Mouse (Mus musculus) 3T3-L1 (cell line): Measurements from ENCODE around the gene Kpna1.
A peak's percentile ranks its signal among the peaks of the same experiment; 100 is the strongest.
"Not testable (repeated sequence)": the region's sequence is repeated elsewhere in the genome, so short reads cannot be mapped to it uniquely, and the experiment has no call there.

Experiments used
- DNase-seq: peaks from one replicate; pipeline ENCODE4 v3.0.0-alpha.2; 2015; ENCODE audit warnings: low read depth, low spot score

The Kpna1 gene

DNA sequence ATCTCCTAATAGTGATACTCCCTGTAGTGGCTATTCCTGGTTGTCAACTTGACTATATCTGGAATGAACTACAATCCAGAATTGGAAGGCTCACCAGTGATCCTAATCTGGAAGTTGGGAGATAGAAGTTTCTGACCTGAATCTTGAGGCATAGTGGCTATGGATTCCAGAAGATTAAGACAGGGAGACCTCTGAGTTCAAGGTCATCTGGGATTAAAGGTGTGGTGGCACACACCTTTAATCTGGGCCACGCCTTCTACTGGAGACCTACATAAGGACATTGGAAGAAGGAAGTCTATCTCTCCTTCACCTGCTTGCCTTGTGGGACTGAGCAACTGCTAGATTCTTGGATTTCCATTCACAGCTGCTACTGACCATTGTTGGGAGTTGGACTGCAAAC lies at the start of gene Kpna1:
TSS of gene Kpna1 (plus strand) at position 301 of the 400 bp plus-strand sequence.
- not testable (repeated sequence) for DNase-seq

DNA sequence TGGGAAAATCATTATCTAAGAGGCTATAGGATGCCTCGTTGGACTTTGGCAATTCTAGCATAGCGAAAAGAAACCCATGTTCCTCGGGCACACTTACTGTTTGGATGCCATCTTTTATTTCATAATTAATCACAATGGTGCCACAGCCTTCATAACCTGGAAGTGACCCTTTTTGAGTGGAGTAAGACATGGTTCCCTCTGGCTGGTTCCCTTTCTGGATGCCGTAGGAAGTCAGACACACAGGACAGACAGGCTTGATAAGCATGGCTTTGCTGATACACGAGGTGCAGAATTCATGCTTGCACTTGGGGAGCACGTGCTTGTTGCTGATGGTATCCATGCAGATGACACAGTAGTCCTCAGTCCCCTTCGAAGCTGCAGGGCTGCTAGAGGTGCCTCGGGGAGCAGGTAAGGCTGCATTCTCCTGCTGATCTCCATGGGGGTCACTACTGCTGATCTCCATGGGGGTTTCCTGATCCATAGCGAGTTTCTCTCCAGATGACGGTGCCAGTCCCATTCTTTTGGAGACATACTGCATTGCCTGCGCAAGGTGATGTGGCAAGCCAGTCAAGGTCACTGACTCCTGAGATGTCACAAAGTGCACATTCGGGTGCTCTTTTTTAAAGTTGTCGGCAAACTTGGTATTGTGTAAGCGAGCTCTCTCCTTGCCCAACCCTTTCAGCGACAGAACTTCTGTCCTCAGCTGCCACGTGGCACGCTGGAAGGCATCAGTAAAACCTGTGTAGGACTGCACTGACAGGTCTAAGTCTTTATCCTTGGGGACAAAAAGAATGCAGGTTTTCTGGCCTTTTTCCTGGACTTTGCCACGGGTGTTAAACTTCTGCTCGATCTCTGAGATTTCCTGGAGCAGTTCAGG lies 46.1 kb upstream of the Kpna1 start:
- DNase-seq: no peak

DNA sequence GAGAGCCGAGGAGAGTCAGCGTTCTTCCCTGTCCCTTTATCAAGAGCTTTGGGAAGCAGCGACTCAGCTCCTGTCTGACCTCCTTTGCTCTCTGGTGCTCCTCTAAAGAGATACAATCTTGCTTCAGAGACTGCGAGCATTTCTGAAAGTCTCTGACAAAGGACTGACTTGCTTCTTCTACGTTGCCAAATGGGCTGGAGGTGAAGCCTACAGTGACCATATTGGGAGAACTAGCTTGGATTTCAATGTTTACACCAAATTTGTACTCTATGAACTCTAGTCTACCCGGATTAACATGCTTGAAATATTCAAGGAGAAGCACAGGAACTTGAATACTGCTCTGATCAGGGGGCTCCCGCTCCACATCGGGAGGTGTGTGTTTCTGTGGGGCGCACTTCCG lies 45.4 kb upstream of the Kpna1 start:
- DNase-seq: no peak

DNA sequence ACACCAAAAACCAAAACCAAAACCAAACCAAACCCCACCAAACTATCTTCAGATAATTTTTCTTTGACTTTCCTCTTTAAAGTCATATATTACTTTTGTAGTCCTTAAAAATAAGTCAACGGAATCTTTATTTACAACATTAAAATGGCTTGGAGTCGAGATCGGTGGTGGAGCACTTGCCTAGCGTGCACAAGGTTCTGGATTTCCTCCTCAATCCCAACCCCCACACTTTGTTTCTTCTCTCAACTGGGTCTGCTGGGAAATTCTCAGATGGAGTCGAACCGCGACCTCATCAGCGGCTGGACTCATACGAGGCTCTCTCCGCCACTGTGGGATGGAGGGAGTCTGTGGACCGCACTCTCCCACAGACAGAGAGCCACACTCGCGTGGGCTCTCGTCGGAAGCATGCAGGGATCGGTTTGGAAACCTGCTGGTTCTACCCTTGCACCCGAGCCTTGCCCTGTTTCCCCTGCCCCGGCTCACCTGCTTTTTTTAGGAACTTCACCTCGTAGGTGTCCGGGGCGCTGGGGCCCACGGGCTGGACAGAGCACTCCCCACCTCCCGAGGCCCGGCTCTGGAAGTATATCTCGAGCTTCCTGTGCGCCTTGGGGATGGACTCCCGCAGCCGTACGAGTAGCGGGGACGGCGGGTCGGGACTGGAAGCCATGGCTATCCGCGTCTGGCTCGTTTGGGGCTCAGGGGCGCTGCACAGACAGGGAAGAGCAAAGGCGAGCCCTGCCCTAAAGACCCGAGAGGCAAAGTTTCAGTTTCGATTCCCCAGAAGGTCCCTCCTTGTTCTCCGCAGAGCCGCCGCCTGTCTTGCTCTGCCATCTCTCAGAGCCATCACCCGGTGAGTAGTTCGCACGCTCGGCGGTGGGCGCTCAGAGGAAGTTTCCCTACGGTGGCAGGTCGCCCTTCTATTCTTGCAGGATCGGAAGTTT lies 40.1 kb upstream of the Kpna1 start, which contains the start of the genes Parp9 and Dtx3l:
TSS of gene Parp9 (plus strand) at position 260 of the 941 bp plus-strand sequence.
TSS of gene Dtx3l (minus strand) at position 941 of the 941 bp plus-strand sequence.
- DNase-seq: peak; percentile 80

DNA sequence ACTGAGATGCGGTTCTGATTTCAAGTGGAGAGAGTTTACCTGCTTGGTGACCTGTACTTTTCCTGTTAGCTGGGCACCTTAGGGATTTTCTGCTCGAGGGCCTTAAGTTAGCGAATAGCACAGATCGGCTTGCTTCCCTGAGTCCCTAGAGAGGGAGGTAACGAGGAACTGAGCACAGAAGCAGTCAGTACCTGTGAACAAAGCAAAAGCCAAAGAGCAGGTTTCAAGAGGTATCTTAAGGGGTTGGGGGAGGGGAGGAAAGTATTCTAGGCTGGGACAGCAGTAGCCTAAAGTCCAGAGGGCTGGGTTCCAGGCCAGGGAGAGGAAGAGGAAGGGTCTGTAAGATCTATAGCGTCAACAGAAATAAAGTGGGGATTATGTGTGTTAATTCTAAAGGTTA lies 39.3 kb upstream of the Kpna1 start:
- no peak for DNase-seq

DNA sequence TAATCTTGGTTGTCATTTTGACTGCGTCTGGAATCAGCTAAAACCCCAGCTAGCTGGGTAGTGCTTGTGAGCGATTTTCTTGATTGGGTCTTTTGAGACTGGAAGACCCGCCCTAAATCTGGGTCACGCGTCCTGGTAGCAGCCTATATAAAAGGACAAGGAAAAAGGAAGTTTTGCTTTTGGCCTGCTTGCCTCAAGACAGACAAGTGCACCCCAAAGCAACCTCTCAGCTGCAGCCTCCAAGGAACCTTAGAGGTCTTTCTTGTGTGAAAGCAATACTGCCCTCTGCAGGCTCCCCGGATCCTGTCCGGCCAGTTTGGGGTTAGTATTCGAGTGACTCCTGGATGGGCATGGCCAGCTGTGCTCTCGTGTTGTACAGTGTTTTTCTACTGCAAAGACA lies 38.9 kb upstream of the Kpna1 start:
- DNase-seq: peak; percentile 98

DNA sequence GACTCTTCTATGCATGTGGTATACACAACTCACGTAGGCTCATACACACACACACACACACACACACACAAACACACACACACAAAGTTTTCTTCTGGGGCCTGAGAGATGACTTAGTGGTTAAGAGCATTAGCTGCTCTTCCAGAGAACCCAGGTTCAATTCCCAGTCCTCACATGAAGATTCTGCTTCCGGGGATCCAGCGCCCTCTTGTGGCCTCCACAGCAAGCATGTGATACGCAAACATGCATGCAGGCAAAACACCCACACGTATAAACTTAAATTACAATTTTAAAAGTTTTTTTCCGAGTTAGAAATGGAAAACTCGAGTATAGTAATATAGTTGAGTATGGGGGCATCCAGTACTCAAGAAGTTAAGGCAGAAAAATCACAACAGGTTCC lies 37.2 kb upstream of the Kpna1 start:
- DNase-seq: peak; percentile 23

DNA sequence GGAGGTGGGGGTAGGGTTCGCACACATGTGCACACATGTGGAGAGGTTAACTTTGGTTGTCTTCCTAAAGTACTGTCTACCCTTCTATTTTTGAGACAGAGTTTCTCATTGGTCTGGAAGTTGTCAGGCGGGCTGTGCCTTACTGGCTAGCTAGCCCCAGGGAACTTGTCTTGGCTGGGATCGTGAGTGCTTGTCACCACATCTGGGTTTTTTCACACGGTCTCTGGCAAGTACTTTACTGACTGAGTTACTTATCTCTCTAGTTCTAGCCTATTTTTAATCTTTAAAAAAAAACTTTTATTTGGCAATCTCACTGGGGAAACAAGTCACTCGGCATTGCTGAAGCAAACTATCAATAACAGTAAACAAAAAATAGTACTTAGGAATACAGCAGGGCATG lies 29.3 kb upstream of the Kpna1 start:
- peak; percentile 32 for DNase-seq

DNA sequence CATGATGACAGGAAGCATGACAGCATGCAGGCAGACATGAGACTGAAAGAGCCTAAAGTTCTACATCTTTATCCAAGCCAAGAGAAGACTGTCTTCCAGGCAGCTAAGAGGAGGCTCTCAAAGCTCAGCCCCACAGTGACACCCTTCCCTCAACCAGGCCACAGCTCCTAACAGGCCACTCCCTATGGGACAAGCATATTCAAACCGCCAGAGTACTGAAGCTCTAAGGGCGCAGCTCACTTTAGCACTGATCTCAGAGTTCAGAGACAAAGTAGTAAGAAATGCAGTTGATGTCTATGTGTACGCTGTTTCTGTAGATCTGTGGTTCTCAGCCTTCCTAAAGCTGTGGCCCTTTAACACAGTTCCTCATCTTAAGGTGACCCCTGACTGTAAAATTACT lies 27.3 kb upstream of the Kpna1 start:
- no peak for DNase-seq

DNA sequence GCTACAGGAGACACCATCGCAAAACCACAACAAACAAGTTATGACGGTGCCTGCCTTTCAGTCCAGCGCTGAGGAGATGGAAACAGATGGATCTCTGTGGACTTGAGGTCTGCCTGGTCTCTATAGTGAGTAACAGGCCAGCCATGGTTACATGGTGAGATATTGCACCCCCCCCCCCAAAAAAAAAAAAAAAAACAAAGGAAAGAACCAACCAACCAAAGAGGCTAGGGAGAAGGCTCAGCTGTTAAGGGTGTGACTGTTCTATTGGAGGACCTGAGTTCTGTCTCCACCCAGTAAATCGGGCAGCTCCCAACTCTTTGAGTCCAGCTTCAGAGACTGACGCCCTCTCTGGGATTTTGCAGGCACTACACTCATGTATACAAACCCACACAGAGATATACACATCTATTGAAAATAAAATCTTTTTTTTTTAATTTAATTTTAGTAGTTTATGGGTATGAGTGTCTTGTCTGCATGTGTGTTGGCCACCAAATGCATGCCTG lies 25.9 kb upstream of the Kpna1 start:
- DNase-seq: no peak

DNA sequence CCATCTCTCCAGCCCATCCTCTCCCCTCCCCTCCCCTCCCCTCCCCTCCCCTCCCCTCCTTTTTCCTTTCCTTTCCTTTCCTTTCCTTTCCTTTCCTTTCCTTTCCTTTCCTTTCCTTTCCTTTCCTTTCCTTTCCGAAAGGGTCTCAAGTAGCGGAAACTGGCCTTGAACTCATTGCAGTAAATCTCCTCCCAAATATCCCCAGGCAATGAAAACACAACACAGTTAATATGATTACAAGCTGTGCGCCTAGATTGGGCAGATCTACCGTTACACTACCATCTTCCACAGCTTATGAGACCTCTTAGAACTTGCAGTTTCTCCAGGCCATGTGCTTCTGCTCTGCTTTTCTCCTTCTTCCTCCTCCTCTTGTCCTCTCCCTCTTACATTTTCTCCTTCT lies 12.6 kb upstream of the Kpna1 start:
- DNase-seq: not testable (repeated sequence)

DNA sequence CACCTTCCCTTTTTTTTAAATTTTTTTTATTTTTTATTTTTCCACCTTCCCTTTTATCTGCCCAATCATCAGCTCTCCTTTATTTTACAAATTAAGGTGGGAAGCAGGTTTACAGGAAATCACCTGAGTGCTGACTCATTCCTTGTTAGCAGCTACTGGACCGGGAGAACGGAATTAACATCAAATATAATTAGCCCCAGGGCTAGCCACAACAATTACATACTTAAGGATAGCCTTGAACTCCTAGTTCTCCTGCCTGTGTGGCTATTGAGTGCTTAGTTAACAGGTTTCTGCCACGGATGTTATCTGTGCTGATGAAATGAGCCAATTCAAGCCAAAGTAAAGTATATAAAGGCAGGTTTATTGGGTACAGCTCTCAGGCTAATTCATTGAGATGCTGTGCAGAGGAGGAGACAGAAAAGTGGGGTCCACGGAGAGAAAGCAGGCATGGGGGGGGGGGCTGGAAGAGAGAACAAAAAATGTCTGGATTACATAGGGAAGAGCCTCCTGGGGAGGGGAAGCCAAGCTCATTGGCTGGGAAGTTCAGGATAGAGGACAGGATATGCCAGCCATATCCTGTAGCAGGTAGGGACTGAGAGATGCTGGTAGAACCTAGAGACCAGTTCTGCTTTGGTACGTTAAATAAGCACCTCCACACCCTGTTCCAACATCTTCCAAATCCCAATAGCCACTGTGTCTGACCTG lies 12.0 kb upstream of the Kpna1 start:
- no peak for DNase-seq

DNA sequence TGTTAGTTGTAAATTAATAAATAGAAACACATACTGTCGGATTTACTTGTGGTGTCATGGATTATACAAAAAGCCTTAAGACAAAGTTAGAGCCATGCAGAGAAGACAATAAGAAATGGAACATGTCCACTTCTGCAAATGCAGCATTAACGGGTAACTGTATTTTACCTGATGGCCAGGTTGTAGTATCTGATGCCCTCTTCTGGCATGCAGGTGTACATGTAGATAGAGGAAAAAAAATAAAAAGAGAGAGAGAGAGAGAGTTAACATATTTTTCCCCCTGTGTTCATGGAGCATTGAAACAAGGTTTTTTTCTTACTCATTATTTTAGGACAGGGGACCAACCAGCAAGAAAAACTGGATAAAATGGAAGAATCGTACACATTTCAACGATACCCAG lies 11.2 kb upstream of the Kpna1 start:
- no peak for DNase-seq

DNA sequence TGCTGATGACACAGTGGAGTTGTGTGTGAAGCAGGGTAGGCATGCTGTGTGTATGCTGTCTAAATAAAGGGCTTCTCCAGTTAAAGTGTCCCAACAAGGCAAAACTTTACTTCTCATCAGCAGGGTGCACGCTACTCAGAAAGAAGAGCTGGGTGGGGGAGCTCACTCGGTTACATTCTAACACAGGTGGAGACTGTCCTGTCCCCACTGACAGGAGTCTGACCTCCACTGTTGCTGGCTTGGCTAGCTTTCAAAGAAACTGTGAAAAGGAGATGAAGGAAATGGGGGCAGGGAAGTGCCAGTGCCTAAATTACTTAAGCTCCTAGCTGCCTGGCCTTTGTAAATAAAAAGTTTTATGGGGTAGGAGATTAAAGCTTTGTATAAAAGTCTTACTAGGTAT lies 10.4 kb upstream of the Kpna1 start:
- no peak for DNase-seq

DNA sequence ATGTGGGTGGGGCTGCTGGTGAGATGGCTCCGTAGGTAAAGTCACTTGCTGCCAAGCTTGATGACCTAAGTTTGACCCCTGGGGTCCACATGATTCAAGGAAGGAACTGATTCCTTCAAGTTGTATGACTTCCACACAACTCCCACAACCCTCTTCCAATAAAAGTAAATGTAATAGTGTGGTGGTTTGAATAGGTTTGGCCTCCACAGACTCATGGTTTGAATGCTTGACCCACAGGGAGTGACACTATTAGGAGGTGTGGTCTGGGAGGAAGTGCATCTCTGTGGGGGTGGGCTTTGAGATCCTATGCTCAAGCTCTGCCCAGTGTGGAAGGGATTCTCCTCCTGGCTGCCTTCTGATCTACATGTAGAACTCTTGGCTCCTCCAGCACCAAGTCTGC lies 4.5 kb upstream of the Kpna1 start:
- DNase-seq: no peak

DNA sequence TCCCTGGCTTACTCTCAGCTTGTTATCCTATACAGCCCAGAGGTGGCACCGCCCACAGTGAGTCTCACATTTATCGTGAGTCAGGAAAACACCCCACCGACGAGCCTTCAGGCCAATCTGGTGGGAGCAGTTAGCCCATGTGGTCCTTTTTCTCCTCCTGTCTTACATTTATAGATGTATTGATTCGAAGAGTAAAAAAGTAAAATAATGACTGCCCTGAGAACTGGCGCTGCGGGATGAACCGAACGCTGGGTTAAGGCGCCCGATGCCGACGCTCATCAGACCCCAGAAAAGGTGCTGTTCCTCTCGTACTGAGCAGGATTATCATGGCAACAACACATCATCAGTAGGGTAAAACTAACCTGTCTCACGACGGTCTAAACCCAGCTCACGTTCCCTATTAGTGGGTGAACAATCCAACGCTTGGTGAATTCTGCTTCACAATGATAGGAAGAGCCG lies 2.8 kb downstream of the Kpna1 start:
- peak; percentile 100 for DNase-seq

DNA sequence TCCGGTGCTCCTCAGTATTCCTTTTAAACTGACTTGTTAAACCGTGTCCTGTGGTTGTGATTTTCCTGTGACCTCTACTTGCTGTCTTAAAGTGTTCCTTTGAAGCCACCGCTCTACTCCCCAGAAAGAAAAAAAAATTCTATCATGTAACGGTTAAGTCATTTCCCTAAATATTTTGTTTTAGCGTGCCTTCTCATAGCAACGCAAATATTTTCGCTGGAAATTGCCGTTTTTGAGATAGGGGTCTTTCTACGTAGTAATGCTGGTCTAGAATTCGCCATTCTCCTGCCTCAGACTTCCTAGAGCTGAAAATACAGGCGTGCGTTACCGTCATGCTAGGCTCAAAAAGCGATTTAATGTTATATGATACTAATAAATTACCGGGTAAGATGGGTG lies 4.0 kb downstream of the Kpna1 start:
- DNase-seq: no peak

DNA sequence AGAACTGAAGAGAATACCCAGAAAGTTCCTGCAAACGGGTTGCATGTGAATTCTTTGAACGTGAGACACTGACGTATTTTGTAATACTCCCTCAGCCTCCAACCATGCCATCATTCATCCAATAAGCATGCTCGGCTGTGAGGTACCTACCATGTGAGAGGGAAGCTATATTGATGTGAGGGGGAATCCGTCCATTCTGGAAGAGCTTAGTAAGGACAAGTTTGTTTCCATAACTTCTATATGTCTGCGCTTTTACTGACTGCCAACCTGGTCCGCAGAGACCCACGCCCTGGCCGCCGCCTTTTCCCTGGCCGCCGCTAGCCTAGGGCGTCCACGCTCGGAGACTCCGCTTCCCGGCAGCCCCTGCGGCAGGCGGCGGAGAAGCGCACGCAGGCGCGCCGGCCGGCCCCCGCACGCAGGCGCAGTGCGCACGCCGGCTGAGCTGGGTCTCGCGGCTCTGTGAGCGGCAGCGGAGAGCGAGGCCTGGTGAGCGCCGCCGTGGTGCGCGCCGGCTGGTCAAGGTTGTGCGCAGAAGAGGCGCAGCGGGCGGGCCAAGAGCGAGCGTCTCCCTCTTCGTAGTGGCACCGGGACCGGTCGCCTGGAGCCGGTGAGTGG lies 4.5 kb downstream of the Kpna1 start:
- peak; percentile 92 for DNase-seq

DNA sequence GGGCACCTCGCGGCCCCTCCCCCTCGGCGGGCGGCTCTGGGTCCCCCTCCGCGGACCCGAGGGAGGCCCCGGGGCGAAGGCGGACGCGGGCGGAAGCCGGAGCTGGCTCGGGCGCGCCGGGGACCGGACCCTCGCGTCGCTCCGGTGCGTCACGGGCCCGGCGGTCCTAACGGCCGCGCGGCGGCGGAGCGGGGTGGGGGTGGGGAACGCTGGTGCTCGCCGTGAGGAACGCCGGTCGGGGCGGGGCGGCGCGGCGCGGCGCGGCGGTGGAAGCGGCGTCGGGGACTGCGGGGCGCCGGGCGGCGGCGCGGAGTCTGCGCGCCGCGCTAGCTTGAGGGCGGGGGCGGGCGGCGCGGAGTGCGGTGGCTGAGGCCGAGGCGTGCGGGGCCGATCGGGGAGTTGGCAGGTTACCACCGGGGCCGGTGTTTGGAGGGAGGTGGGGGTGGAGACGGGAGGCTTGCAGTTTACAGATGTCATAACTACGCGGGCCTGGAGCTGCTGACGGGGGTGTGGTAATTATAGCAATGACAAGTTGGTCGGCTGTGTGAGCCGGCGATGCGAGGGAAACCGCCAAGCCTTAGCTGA lies 5.1 kb downstream of the Kpna1 start:
- DNase-seq: peak; percentile 73

DNA sequence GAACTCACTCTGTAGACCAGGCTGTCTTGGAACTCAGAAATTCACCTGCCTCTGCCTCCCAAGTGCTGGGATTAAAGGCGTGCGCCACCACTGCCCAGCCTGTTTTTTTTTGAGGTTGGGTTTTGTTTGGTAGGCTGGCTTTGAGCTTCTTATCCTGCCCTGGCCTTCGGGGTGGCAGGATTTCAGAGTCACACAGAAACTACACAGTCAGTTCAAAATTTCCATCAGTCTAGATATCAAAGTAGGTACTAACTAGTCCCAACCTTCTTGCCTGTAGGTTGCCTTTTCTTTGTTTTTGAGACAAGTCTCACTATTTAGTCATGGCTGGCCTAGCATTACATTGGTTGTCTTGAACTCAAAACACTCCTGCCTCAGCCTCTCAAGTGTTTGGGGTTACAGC lies 5.9 kb downstream of the Kpna1 start:
- DNase-seq: peak; percentile 49

DNA sequence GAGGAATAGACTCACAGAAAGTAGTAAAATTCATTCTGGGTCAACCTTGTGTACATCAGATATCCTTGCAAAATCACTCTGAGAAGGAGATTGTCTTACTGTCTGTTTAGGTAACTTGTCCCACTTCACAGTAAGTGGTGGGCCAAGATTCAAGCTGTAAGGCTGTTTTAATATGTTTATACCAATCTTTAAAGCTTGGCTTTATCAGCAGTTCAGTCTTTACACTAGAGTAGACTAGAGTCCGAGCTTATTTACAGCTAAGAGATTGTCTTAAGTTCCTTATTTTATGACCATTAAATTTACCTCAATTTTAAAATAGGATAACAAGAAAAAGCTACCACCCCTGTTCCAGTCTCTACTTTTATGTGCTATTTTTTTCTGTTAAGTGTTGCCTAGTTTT lies 9.4 kb downstream of the Kpna1 start:
- DNase-seq: no peak
